Mouse (Mus musculus) myocyte (in vitro differentiated cells): ENCODE results near the gene Serpina3g. TPM values are rescaled to one million over a fixed set of nuclear protein-coding genes. Genes with fewer than 3 reads are reported as not detected.

Experiments used
- H3K27me3 ChIP-seq: one replicate; pipeline ENCODE4 v1.6.1; 2011; ENCODE audit not compliant: control insufficient read depth, insufficient read depth, insufficient read length
- H3K36me3 ChIP-seq: one replicate; pipeline ENCODE4 v1.6.1; 2011; ENCODE audit not compliant: control insufficient read depth, insufficient read depth
- H3K4me2 ChIP-seq: one replicate; pipeline ENCODE4 v1.6.1; 2011; ENCODE audit warnings: low read depth, control low read depth
- H3K4me3 ChIP-seq: one replicate; pipeline ENCODE4 v1.5.1; 2011; ENCODE audit warnings: mild to moderate bottlenecking, control low read depth, moderate library complexity
- H3K79me2 ChIP-seq: one replicate; pipeline ENCODE4 v1.6.1; 2011; ENCODE audit not compliant: control insufficient read depth, insufficient read depth
- H3ac ChIP-seq: one replicate; pipeline ENCODE4 v1.6.1; 2011; ENCODE audit not compliant: control insufficient read depth, insufficient read length
- CEBPB ChIP-seq: IDR thresholded peaks from 2 replicates; pipeline ENCODE4 v1.6.1; 2011; ENCODE audit warnings: mild to moderate bottlenecking, moderate library complexity; ENCODE audit not compliant: poor library complexity, insufficient read depth, severe bottlenecking
- E2F4 ChIP-seq: IDR thresholded peaks from one replicate; pipeline ENCODE4 v1.6.1; 2011; ENCODE audit warnings: mild to moderate bottlenecking, control low read depth, moderate library complexity; ENCODE audit not compliant: insufficient read depth
- MAX ChIP-seq: IDR thresholded peaks from one replicate; pipeline ENCODE4 v1.6.1; 2011; ENCODE audit warnings: low read depth, mild to moderate bottlenecking, control low read depth
- MYOD1 ChIP-seq, 3 experiments: IDR thresholded peaks; one replicate each; pipeline ENCODE4 v1.6.1; 2011; ENCODE audit warnings: control low read depth in 2 of 3, low read depth in 2 of 3, mild to moderate bottlenecking in 2 of 3, moderate library complexity in 1 of 3; ENCODE audit not compliant: insufficient read length in 2 of 3, control insufficient read depth in 1 of 3
- MYOG ChIP-seq, 3 experiments: IDR thresholded peaks; one replicate each; pipeline ENCODE4 v1.6.1; 2011; ENCODE audit warnings: control low read depth in 2 of 3, low read depth in 2 of 3, mild to moderate bottlenecking in 2 of 3; ENCODE audit not compliant: insufficient read length in 2 of 3, control insufficient read depth in 1 of 3, insufficient read depth in 1 of 3
- POLR2A ChIP-seq: IDR thresholded peaks from one replicate; pipeline ENCODE4 v1.6.1; 2011; ENCODE audit warnings: low read depth, mild to moderate bottlenecking, control low read depth, moderate library complexity; ENCODE audit not compliant: insufficient read length
- POLR2AphosphoS2 ChIP-seq: IDR thresholded peaks from one replicate; pipeline ENCODE4 v1.6.1; 2011; ENCODE audit warnings: low read depth, control low read depth; ENCODE audit not compliant: insufficient read length
- REST ChIP-seq: IDR thresholded peaks from one replicate; pipeline ENCODE4 v1.6.1; 2011; ENCODE audit warnings: mild to moderate bottlenecking, control low read depth, moderate library complexity; ENCODE audit not compliant: insufficient read depth, insufficient read length
- SRF ChIP-seq: IDR thresholded peaks from one replicate; pipeline ENCODE4 v1.6.1; 2011; ENCODE audit warnings: low read depth; ENCODE audit not compliant: control insufficient read depth, insufficient read length
- TCF12 ChIP-seq: IDR thresholded peaks from one replicate; pipeline ENCODE4 v1.6.1; 2011; ENCODE audit warnings: mild to moderate bottlenecking, control low read depth; ENCODE audit not compliant: poor library complexity, insufficient read depth, severe bottlenecking
- TCF3 ChIP-seq: IDR thresholded peaks from one replicate; pipeline ENCODE4 v1.6.1; 2011; ENCODE audit warnings: low read depth, control low read depth; ENCODE audit not compliant: insufficient read length
- USF1 ChIP-seq: IDR thresholded peaks from one replicate; pipeline ENCODE4 v1.6.1; 2011; ENCODE audit warnings: low read depth, mild to moderate bottlenecking, control low read depth, moderate library complexity
- polyA plus RNA-seq: library from polyadenylated mRNA; unstranded; fragments of >200 nt; fragmentation: generic; extraction: Trizol; gene quantifications from one replicate; pipeline ENCODE4 v1.2.1, GENCODE M21; 2012; ENCODE audit warnings: missing spikeins

Gene Serpina3g
- polyA plus RNA-seq, 1 experiment = 0.05 TPM

GRCm38 (mm10) chr12:104266374-104266773, 30.3 kb downstream of the Serpina3g start:
- Histone ChIP-seq H3K27me3 (no peaks in the 10 kb centered on the region), H3K4me2 (no peak overlapping the region), H3K4me3 (no peak overlapping the region), H3K36me3 (no peaks in the 10 kb centered on the region), H3ac (no peak overlapping the region), H3K79me2 (no peaks in the 10 kb centered on the region)
- no peak for TF ChIP-seq E2F4
- TF ChIP-seq SRF = no peak
- TF ChIP-seq POLR2AphosphoS2 = no peak
- TF ChIP-seq MYOD1 (IDR thresholded peaks at IDR 0.05; ENCODE audit: control insufficient read depth in 1 of 3, insufficient read length in 2 of 3, low read depth in 2 of 3) = no peak
- no peak for TF ChIP-seq TCF3
- TF ChIP-seq POLR2A = no peak
- TF ChIP-seq TCF12 = no peak
- TF ChIP-seq MAX = no peak
- no peak for TF ChIP-seq MYOG (IDR thresholded peaks at IDR 0.05; ENCODE audit: control insufficient read depth in 1 of 3, insufficient read depth in 1 of 3, insufficient read length in 2 of 3, low read depth in 2 of 3)
- no peak for TF ChIP-seq USF1
- no peak for TF ChIP-seq CEBPB
- TF ChIP-seq REST = no peak

GRCm38 (mm10) chr12:104278216-104279055, 42.4 kb downstream of the Serpina3g start:
- no peak overlapping the region for H3K4me3 ChIP-seq

GRCm38 (mm10) chr12:104279056-104279435, 43.0 kb downstream of the Serpina3g start:
- Histone ChIP-seq H3ac (no peak overlapping the region), H3K27me3 (no peaks in the 10 kb centered on the region), H3K4me3 (no peak overlapping the region), H3K4me2 (no peak overlapping the region), H3K79me2 (no peaks in the 10 kb centered on the region), H3K36me3 (no peaks in the 10 kb centered on the region)
- TF ChIP-seq E2F4 (no peak), POLR2A (no peak), USF1 (no peak), TCF12 (no peak), TCF3 (no peak), MAX (no peak)

More at GRCm38 (mm10) chr12:104278216-104279055, 42.4 kb downstream of the Serpina3g start:
- Histone ChIP-seq H3K4me2 (no peak overlapping the region), H3ac (no peak overlapping the region), H3K27me3 (no peaks in the 10 kb centered on the region), H3K79me2 (no peaks in the 10 kb centered on the region), H3K36me3 (no peaks in the 10 kb centered on the region)
- TF ChIP-seq TCF12 (no peak), POLR2A (no peak), CEBPB (no peak)

GRCm38 (mm10) chr12:104283380-104283779, 47.3 kb downstream of the Serpina3g start:
- Histone ChIP-seq H3K36me3 (no peaks in the 10 kb centered on the region), H3K4me2 (no peak overlapping the region), H3K27me3 (no peaks in the 10 kb centered on the region), H3K79me2 (no peaks in the 10 kb centered on the region), H3K4me3 (no peak overlapping the region), H3ac (no peak overlapping the region)
- TF ChIP-seq TCF12 (no peak), POLR2AphosphoS2 (no peak), USF1 (no peak), E2F4 (no peak), SRF (no peak), POLR2A (no peak), CEBPB (no peak), TCF3 (no peak), REST (no peak), MYOG (IDR thresholded peaks at IDR 0.05; ENCODE audit: control insufficient read depth in 1 of 3, insufficient read depth in 1 of 3, insufficient read length in 2 of 3, low read depth in 2 of 3) (no peak), MYOD1 (IDR thresholded peaks at IDR 0.05; ENCODE audit: control insufficient read depth in 1 of 3, insufficient read length in 2 of 3, low read depth in 2 of 3) (no peak), MAX (no peak)

- no peak for TF ChIP-seq MYOD1 (IDR thresholded peaks at IDR 0.05; ENCODE audit: control insufficient read depth in 1 of 3, insufficient read length in 2 of 3, low read depth in 2 of 3)
- no peak for TF ChIP-seq POLR2A
- no peak for TF ChIP-seq MYOG (IDR thresholded peaks at IDR 0.05; ENCODE audit: control insufficient read depth in 1 of 3, insufficient read depth in 1 of 3, insufficient read length in 2 of 3, low read depth in 2 of 3)
- TF ChIP-seq MAX = no peak
- no peak for TF ChIP-seq TCF3
- H3K79me2 ChIP-seq = no peaks in the 10 kb centered on the region
- H3K36me3 ChIP-seq = no peaks in the 10 kb centered on the region
- no peak overlapping the region for H3ac ChIP-seq
- H3K4me2 ChIP-seq = no peak overlapping the region
- no peaks in the 10 kb centered on the region for H3K27me3 ChIP-seq
- H3K4me3 ChIP-seq = no peak overlapping the region
Observed at GRCm38 (mm10) chr12:104288336-104288735, 52.3 kb downstream of the Serpina3g start.
